Mouse (Mus musculus) CD8-positive naive resting alpha-beta T cell, adult 57 days (primary cell): ENCODE measurements around the gene Cd300lb. TPM values are rescaled to one million over a fixed set of nuclear protein-coding genes. Genes with fewer than 3 reads are reported as not detected.

ENCODE experiments used
- total RNA-seq: library from RNA; stranded (reverse); gene quantifications from one replicate; pipeline ENCODE4 v1.2.4, GENCODE M21; 2023

Cd300lb gene
- total RNA-seq: 1.5 TPM

DNA sequence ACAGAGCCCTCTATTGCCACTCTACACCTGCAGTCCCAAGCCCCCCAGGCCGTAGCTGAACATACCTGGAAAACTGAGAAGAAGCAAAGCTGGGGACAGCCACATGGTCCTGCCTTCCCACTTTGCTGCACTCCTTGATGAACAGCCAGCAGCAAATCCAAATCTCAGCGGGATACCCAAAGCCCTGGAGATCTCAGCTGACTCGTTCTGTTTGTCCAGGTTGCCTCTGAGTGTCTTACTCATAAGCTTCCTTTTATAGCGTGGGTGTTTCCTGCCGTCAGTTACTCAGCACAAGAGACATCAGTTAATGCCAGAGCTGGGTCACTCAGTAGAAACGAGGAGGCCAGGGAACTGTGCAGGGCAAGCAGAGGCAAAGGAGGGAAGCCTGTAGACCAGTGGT, at the start of gene Cd300lb:
Gene Cd300lb, minus strand, starts transcription at position 243 of the 400 bp plus-strand sequence.

DNA sequence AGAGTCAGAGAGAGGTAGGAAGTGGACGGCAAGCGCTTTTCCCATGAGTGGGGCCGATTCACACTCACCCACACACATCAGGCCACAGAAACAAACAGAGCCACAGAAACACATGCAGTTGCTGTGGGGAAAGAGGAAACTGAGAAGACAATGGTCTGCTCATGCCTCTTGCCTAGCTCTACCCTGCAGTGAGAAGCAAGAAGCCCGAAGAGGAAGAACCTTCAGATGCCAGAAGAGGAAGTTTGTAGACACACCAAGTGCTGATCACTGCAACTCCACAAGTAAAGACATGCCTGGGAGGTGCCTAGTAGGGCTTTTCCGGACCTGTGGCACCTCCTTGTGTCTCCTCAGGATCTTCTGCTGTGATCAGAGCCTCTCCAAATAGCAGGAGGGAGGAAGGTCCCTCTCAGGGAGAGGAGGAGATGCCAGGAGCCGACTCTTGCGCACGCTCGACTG, 34.6 kb upstream of the Cd300lb start, which contains the start of gene Cd300c:
Gene Cd300c, minus strand, starts transcription at position 406 of the 456 bp plus-strand sequence.

DNA sequence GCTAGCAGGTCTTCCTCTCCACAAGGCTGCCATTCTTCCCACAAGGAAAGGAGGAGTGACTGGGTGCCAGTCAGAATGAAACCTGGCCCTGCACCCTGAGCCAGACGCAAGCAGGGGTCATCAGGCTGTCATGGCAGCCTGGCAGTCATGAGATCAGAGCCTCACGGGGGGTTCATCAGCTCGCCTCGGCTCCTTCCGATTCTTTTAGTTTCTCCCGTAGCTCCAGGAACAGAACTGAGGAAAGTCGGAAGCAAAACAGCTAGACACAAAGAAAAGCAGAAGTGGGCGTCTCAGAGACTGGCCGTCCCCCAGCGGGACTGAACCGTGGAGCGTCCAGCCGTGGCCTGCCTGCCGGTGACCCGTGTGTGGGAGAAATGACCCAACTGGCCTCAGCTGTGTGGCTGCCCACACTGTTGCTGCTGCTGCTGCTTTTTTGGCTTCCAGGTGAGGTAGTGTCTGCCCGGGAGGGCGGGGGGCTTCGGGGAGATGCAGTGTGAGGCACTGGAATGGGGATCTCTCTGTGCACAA, 44.1 kb downstream of the Cd300lb start, which contains the start of gene Cd300a:
Gene Cd300a, plus strand, starts transcription at position 51 of the 528 bp plus-strand sequence.

Other genes with a start within 250 kb of the Cd300lb start
- not detected for gene Dnaic2, start 207.0 kb downstream of the Cd300lb start, total RNA-seq
- gene Kif19a, start 169.0 kb downstream of the Cd300lb start, total RNA-seq: 0.15 TPM
- not detected for gene Btbd17, start 138.4 kb downstream of the Cd300lb start, total RNA-seq
- not detected for gene Gpr142, start 135.5 kb downstream of the Cd300lb start, total RNA-seq
- not detected for gene Gprc5c, start 83.2 kb downstream of the Cd300lb start, total RNA-seq
- 1.2 TPM for gene Cd300a, start 44.3 kb downstream of the Cd300lb start, total RNA-seq
- gene Cd300c, start 34.8 kb upstream of the Cd300lb start, total RNA-seq: not detected
- 0.46 TPM for gene Cd300ld, start 55.5 kb upstream of the Cd300lb start, total RNA-seq
- gene Cd300c2, start 67.5 kb upstream of the Cd300lb start, total RNA-seq: 0.89 TPM
- gene Cd300ld2, start 81.8 kb upstream of the Cd300lb start, total RNA-seq: not detected
- not detected for gene Cd300ld4, start 92.6 kb upstream of the Cd300lb start, total RNA-seq
- gene Cd300ld5, start 103.4 kb upstream of the Cd300lb start, total RNA-seq: not detected
- gene Cd300ld3, start 114.0 kb upstream of the Cd300lb start, total RNA-seq: not detected
- gene Cd300e, start 127.8 kb upstream of the Cd300lb start, total RNA-seq: 0.55 TPM
- 40.1 TPM for gene Rab37, start 157.0 kb upstream of the Cd300lb start, total RNA-seq
- gene Cd300lf, start 199.6 kb upstream of the Cd300lb start, total RNA-seq: 1.9 TPM
- 190 TPM for gene Slc9a3r1, start 229.0 kb upstream of the Cd300lb start, total RNA-seq